Mouse (Mus musculus) kidney, embryonic 14.5 days (tissue): Measurements from ENCODE around the gene Otud7b. TPM values are rescaled to one million over a fixed set of nuclear protein-coding genes. Genes with fewer than 3 reads are reported as not detected.

Experiments
- ATAC-seq: fragments of 200-750 bp; cut with Nextera tagmentation; 2 replicates; pipeline ENCODE4 v1.8.0; 2017; ENCODE audit warnings: moderate number of reproducible peaks, mild to moderate bottlenecking, moderate TSS enrichment, moderate library complexity; ENCODE audit not compliant: low FRiP score, low TSS enrichment
- H3K27ac ChIP-seq: fragments of 300-500 bp; sonication (generic); 2 replicates; pipeline ENCODE4 v1.5.1; 2014; ENCODE audit warnings: low read depth, mild to moderate bottlenecking, low read length, moderate library complexity, mixed read lengths
- H3K27me3 ChIP-seq: fragments of 300-500 bp; sonication (generic); 2 replicates; pipeline ENCODE4 v1.6.1; 2014; ENCODE audit warnings: mild to moderate bottlenecking, low read length; ENCODE audit not compliant: control insufficient read depth, insufficient read depth
- H3K36me3 ChIP-seq: fragments of 300-500 bp; sonication (generic); 2 replicates; pipeline ENCODE4 v1.6.1; 2014; ENCODE audit warnings: low read length, mixed read lengths; ENCODE audit not compliant: control insufficient read depth, insufficient read depth
- H3K4me1 ChIP-seq: fragments of 300-500 bp; sonication (generic); 2 replicates; pipeline ENCODE4 v1.6.1; 2014; ENCODE audit warnings: low read length, mixed read lengths; ENCODE audit not compliant: control insufficient read depth, insufficient read depth
- H3K4me2 ChIP-seq: fragments of 300-500 bp; sonication (generic); replicated peaks from 2 replicates; pipeline ENCODE4 v1.6.1; 2014; ENCODE audit warnings: low read depth, mild to moderate bottlenecking, low read length
- H3K4me3 ChIP-seq: fragments of 300-500 bp; sonication (generic); 2 replicates; pipeline ENCODE4 v1.5.1; 2014; ENCODE audit warnings: mild to moderate bottlenecking, low read length
- H3K9ac ChIP-seq: fragments of 300-500 bp; sonication (generic); 2 replicates; pipeline ENCODE4 v1.6.1; 2014; ENCODE audit warnings: low read depth, mild to moderate bottlenecking, low read length, moderate library complexity
- H3K9me3 ChIP-seq: fragments of 300-500 bp; sonication (generic); 2 replicates; pipeline ENCODE4 v1.6.1; 2016; ENCODE audit warnings: low read length; ENCODE audit not compliant: control insufficient read depth
- WGBS: fragments of 180-500 bp; shearing (Covaris S2); extraction: QIAGEN DNeasy Blood & Tissue Kit; methylation state at CpG from one replicate; pipeline ENCODE4 v1.1.7; 2014; 5-methylcytosine and 5-hydroxymethylcytosine counted together
- polyA plus RNA-seq: library from polyadenylated mRNA; unstranded; fragments of >200 nt; fragmentation: Nextera tagmentation; extraction: Ambion mirVana; gene quantifications from 2 replicates; pipeline ENCODE4 v1.2.1, GENCODE M21; 2014

The Otud7b gene
- polyA plus RNA-seq, 1 experiment from 2014 or later = 18.1 TPM

DNA sequence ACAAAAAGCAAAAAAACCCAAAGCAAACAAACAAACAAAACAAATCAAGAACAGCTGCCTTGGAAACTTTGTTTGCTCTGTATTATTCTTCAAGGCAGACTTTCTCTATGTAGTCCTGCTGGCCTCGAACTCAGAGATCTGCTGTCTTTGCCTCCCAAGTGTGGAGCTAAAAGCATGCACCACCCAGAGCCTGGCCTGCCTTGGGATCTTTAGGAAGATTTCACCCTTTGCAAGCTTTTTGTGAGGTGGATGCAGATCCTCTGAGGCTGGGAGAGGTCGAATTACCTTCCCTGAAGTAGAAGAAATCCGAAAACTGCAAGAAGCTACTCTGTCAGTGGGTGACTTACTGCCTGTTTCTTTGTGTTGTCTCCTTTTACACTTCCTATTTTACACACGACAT lies 39.2 kb upstream of the Otud7b start:
- H3K4me3 ChIP-seq = no peak overlapping the region; the same call in 1 of the 2 replicates
- no peak overlapping the region; the same call in 1 of the 2 replicates for H3K4me2 ChIP-seq
- H3K27ac ChIP-seq = no peak overlapping the region
- H3K36me3 ChIP-seq = no peaks in the 10 kb centered on the region
- H3K9me3 ChIP-seq = no peaks in the 10 kb centered on the region
- peaks cover 5% of the 10 kb centered on the region; the same call in 1 of the 2 replicates for H3K4me1 ChIP-seq
- WGBS = 30% methylated on average over 4 of the region's 4 CpGs
- no peaks in the 10 kb centered on the region for H3K27me3 ChIP-seq
- no peak overlapping the region for H3K9ac ChIP-seq
- ATAC-seq = no peak

DNA sequence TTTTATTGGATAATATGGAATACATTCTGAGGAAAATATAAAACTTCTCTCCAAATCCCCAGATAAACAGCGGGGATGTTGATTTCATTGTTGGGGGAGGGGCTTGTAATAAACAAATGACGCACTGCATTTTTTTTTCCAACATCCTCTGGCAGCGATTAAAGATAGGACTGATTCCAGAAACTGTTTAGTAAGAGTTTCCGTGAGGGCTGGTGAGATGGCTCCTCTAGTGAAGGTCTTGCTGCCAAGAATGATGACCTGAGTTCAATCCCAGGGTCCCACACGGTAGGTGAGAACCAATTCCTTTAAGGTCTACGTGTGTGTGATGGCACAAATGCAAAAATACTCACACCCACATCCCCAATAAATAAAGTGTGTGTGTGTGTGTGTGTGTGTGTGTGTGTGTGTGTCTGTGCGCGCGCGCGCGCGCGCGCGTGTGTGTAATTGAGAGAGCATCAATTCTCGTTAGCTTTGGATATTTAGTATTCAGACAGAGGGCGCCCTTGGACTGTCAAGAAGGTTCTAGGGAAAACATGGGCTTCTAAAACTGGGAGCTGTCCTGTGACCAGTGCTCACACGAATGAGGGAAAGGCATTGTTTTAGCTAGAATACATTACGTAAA lies 38.5 kb upstream of the Otud7b start:
- H3K4me1 ChIP-seq = peaks cover 5% of the 10 kb centered on the region; the same call in 1 of the 2 replicates
- H3K4me3 ChIP-seq = peak overlapping the region; percentile 18; the same call in 1 of the 2 replicates
- H3K27me3 ChIP-seq = no peaks in the 10 kb centered on the region
- H3K9ac ChIP-seq = no peak overlapping the region
- H3K9me3 ChIP-seq = no peaks in the 10 kb centered on the region
- H3K4me2 ChIP-seq = peak overlapping the region; percentile 24; the same call in 1 of the 2 replicates
- peak; percentile 39; the same call in 1 of the 2 replicates for ATAC-seq
- H3K36me3 ChIP-seq = no peaks in the 10 kb centered on the region
- H3K27ac ChIP-seq = no peak overlapping the region
- 43% methylated on average over 20 of the region's 20 CpGs for WGBS

DNA sequence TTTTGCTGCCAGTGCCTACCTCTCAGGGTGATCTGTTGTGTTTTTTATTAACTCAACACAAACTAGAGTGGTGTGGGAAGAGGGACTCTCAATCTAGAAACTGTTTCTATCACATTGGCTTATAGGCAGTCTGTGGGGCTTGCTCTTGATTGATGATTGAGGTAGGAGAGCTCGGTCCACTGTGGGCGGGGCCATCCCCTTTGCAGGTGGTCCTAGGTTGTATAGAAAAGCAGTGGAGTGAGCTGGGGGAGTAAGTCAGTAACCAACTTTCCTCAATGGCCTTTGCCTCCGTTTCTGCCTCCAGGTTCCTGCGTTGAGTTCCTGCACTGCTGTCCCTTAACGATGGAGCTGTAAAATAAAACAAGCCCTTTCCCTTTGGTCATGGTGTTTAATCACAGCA lies 37.6 kb upstream of the Otud7b start:
- no peaks in the 10 kb centered on the region for H3K36me3 ChIP-seq
- H3K4me2 ChIP-seq = no peak overlapping the region
- H3K4me1 ChIP-seq = peaks cover 5% of the 10 kb centered on the region; the same call in 1 of the 2 replicates
- 36% methylated on average over 5 of the region's 5 CpGs for WGBS
- H3K9ac ChIP-seq = no peak overlapping the region
- ATAC-seq = no peak
- no peak overlapping the region for H3K27ac ChIP-seq
- no peaks in the 10 kb centered on the region for H3K9me3 ChIP-seq
- no peaks in the 10 kb centered on the region; the same call in 1 of the 2 replicates for H3K27me3 ChIP-seq
- H3K4me3 ChIP-seq = no peak overlapping the region

DNA sequence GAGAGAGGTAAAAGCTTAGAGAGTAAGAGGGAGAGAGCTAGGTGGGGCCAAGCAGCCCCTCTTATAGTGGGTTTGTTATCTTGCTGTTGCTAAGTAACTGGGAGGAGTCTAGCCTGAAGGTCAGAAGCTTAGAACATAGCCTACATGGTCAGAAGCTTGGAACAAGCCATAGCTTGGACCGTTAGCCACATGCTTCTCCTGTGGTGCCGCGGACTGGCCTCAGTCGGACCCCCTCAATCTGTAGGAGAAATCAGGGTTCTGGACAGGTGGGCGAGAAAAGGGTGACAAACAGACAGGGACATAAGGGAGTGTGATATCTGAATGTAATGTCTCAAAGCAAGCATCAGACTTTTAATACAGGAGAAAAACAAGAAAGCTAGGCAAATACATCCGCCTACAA lies 35.3 kb upstream of the Otud7b start:
- no peak overlapping the region for H3K27ac ChIP-seq
- H3K27me3 ChIP-seq = no peaks in the 10 kb centered on the region; the same call in 1 of the 2 replicates
- 93% methylated on average over 6 of the region's 6 CpGs for WGBS
- no peak overlapping the region for H3K4me3 ChIP-seq
- H3K9ac ChIP-seq = no peak overlapping the region
- no peak for ATAC-seq
- peaks cover 5% of the 10 kb centered on the region; the same call in 1 of the 2 replicates for H3K4me1 ChIP-seq
- H3K4me2 ChIP-seq = no peak overlapping the region
- no peaks in the 10 kb centered on the region for H3K36me3 ChIP-seq
- H3K9me3 ChIP-seq = no peaks in the 10 kb centered on the region

DNA sequence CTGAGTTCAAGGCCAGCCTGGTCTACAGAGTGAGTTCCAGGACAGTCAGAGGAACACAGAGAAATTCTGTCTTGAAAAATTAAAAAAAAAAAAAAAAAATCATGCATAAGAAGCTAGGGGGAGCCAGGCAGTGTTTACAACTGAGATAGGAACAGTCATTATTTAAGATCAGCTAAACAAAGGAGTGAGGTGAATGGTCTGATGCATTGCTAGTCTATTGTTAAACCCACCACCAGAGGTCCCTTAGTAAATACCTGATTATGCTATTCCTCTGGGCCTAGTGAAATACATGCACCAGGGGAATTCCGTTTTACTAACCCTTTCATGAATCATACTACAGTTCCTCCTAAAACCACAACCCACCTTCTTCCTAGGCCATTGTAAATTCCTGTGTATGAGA lies 34.8 kb upstream of the Otud7b start:
- ATAC-seq = no peak
- no peaks in the 10 kb centered on the region for H3K36me3 ChIP-seq

DNA sequence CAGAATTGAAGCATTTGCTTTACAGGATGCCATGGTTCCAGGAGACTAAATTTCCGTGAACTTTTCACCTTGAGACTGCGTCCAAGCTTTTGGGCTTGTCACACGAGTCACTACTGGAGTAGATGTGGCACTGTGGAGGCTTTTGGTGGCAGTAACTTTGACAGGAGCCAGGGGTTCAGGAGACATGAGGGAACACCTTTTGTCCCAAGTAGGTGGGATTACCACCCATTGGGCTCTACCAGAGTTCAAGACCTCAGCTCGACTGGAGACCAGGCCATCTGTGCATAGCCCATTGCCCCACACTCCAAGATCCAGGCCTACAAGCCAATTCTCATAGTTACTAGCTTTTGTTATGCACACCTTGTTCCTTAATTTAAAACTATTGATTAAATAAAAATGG lies 34.1 kb upstream of the Otud7b start:
- H3K4me3 ChIP-seq = no peak overlapping the region
- no peak overlapping the region for H3K27ac ChIP-seq
- H3K9me3 ChIP-seq = no peaks in the 10 kb centered on the region
- H3K36me3 ChIP-seq = no peaks in the 10 kb centered on the region
- H3K4me2 ChIP-seq = no peak overlapping the region
- H3K4me1 ChIP-seq = peaks cover 5% of the 10 kb centered on the region; the same call in 1 of the 2 replicates
- H3K9ac ChIP-seq = no peak overlapping the region
- no peak for ATAC-seq
- no peaks in the 10 kb centered on the region; the same call in 1 of the 2 replicates for H3K27me3 ChIP-seq
- 61% methylated on average over 4 of the region's 4 CpGs for WGBS

More for the DNA sequence above, 34.8 kb upstream of the Otud7b start:
- H3K27ac ChIP-seq = no peak overlapping the region
- peaks cover 5% of the 10 kb centered on the region; the same call in 1 of the 2 replicates for H3K4me1 ChIP-seq
- no peak overlapping the region for H3K9ac ChIP-seq
- H3K4me3 ChIP-seq = no peak overlapping the region
- H3K27me3 ChIP-seq = no peaks in the 10 kb centered on the region; the same call in 1 of the 2 replicates
- no peaks in the 10 kb centered on the region for H3K9me3 ChIP-seq
- WGBS = 55% methylated on average over 1 of the region's 1 CpGs
- no peak overlapping the region for H3K4me2 ChIP-seq

DNA sequence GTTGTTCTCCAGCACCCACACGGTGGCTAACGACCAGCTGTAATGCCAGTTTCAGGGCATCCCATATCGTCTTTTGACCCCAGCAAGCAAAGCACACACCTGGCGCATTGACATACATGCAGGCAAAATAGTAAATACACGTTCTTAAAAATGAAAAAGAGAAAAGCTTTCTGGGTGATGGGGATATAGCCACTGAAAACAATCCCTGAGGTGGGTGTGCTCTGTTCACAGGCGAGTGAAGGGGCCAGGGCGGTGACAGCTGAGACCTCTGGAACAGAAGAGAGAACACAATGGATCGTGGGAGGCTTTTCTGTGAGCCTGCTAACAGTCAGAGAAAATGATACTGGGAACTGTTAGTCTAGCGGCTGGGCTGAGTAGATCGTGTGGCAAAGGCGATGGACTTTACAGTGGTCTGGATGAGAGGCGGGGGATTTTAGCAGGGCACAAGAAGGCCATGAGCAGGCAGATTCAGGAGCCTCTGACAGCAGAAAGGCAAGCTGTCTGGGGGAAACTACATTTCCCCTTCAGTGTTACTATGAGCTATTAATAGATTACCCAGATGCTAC lies 31.3 kb upstream of the Otud7b start:
- ATAC-seq = peak; percentile 71
- no peaks in the 10 kb centered on the region for H3K4me1 ChIP-seq
- no peaks in the 10 kb centered on the region for H3K36me3 ChIP-seq
- H3K27ac ChIP-seq = no peak overlapping the region
- H3K4me2 ChIP-seq = peak overlapping the region; percentile 21; the same call in 1 of the 2 replicates
- no peaks in the 10 kb centered on the region for H3K9me3 ChIP-seq
- H3K27me3 ChIP-seq = no peaks in the 10 kb centered on the region; the same call in 1 of the 2 replicates
- H3K9ac ChIP-seq = no peak overlapping the region
- 49% methylated on average over 12 of the region's 12 CpGs for WGBS
- H3K4me3 ChIP-seq = no peak overlapping the region

DNA sequence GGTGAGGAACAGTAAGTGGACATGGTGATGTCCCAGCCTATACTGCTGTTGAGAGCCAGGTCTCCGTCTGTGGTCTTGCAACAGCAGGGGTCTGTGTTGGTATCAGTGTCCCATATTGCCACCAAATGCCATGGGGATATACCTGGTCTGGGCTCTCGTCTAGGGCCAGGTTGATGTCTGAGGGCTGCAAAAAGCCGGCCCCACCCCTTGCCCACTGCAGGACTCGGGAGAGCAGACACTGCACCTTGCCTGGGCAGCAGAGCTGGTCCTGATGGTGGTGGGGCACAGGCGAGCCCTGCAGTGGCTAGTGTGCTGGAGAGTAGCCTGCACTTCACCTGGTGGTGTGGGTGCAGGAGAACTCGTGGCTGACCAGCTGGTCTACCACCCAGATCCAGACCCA lies 26.3 kb upstream of the Otud7b start:
- 76% methylated on average over 6 of the region's 6 CpGs for WGBS
- H3K4me3 ChIP-seq = no peak overlapping the region
- no peak overlapping the region for H3K27ac ChIP-seq
- H3K9ac ChIP-seq = no peak overlapping the region
- no peak for ATAC-seq
- H3K36me3 ChIP-seq = no peaks in the 10 kb centered on the region
- H3K27me3 ChIP-seq = no peaks in the 10 kb centered on the region; the same call in 1 of the 2 replicates
- H3K4me2 ChIP-seq = no peak overlapping the region
- H3K9me3 ChIP-seq = no peaks in the 10 kb centered on the region
- H3K4me1 ChIP-seq = no peaks in the 10 kb centered on the region

DNA sequence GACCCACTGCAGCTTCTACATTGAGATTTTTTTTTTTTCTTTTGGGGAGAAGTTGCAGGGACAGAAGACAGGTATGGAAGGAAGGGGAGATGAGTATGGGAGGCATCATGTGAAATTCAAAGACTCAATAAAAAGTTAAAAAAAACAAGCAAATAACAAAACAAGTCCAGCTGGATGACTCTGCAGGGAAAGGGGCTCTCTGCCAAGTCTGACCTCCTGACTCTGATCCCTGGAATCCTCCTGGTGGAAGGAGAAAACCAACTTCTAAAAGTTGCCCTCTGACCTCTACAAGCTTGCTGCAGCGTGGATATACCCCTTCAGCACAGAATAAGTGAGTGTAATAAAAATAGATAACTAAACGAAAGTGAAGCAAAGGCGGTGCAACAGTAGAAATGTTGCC lies 25.6 kb upstream of the Otud7b start:
- Histone ChIP-seq H3K4me2 (no peak overlapping the region), H3K4me3 (no peak overlapping the region), H3K4me1 (no peaks in the 10 kb centered on the region), H3K36me3 (no peaks in the 10 kb centered on the region), H3K27ac (no peak overlapping the region), H3K27me3 (no peaks in the 10 kb centered on the region; the same call in 1 of the 2 replicates), H3K9me3 (no peaks in the 10 kb centered on the region), H3K9ac (no peak overlapping the region)
- no peak for ATAC-seq
- 46% methylated on average over 3 of the region's 3 CpGs for WGBS
